Mouse (Mus musculus) stomach, embryonic 14.5 days (tissue): Measurements from ENCODE around the gene Trmt112. TPM values are rescaled to one million over a fixed set of nuclear protein-coding genes. Genes with fewer than 3 reads are reported as not detected.

Experiments
- ATAC-seq: fragments of 200-750 bp; cut with Nextera tagmentation; 2 replicates; pipeline ENCODE4 v1.8.0; 2017; ENCODE audit warnings: low read depth, moderate TSS enrichment; ENCODE audit not compliant: insufficient number of reproducible peaks, insufficient read depth, low FRiP score
- H3K27ac ChIP-seq: fragments of 300-500 bp; sonication (generic); 2 replicates; pipeline ENCODE4 v1.5.1; 2014; ENCODE audit warnings: mild to moderate bottlenecking, low read length, moderate library complexity, mixed read lengths
- H3K27me3 ChIP-seq: fragments of 300-500 bp; sonication (generic); 2 replicates; pipeline ENCODE4 v1.6.1; 2014; ENCODE audit warnings: low read length, control low read depth, mixed read lengths; ENCODE audit not compliant: control insufficient read depth, insufficient read depth
- H3K36me3 ChIP-seq: fragments of 300-500 bp; sonication (generic); 2 replicates; pipeline ENCODE4 v1.6.1; 2014; ENCODE audit warnings: mild to moderate bottlenecking, control low read depth, low read length, moderate library complexity, mixed read lengths; ENCODE audit not compliant: control insufficient read depth, insufficient read depth
- H3K4me1 ChIP-seq: fragments of 300-500 bp; sonication (generic); 2 replicates; pipeline ENCODE4 v1.6.1; 2014; ENCODE audit warnings: low read length, control low read depth, mixed read lengths; ENCODE audit not compliant: control insufficient read depth, insufficient read depth
- H3K4me2 ChIP-seq: fragments of 300-500 bp; sonication (generic); replicated peaks from 2 replicates; pipeline ENCODE4 v1.6.1; 2014; ENCODE audit warnings: low read depth, low read length, control low read depth
- H3K4me3 ChIP-seq: fragments of 300-500 bp; sonication (generic); 2 replicates; pipeline ENCODE4 v1.5.1; 2014; ENCODE audit warnings: low read depth, low read length, control low read depth
- H3K9ac ChIP-seq: fragments of 300-500 bp; sonication (generic); replicated peaks from 2 replicates; pipeline ENCODE4 v1.6.1; 2014; ENCODE audit warnings: low read depth, mild to moderate bottlenecking, control low read depth, low read length, moderate library complexity, mixed read lengths
- H3K9me3 ChIP-seq: fragments of 300-500 bp; sonication (generic); 2 replicates; pipeline ENCODE4 v1.6.1; 2016; ENCODE audit warnings: low read depth, low read length, control low read depth; ENCODE audit not compliant: control insufficient read depth
- WGBS: fragments of 180-500 bp; shearing (Covaris S2); extraction: QIAGEN DNeasy Blood & Tissue Kit; methylation state at CpG from one replicate; pipeline ENCODE4 v1.1.7; 2014; 5-methylcytosine and 5-hydroxymethylcytosine counted together
- microRNA-seq: library from miRNA; unstranded; fragments of <30 nt; microRNA quantifications from one replicate; pipeline ENCODE4, GENCODE M21; 2016
- polyA plus RNA-seq: library from polyadenylated mRNA; unstranded; fragments of >200 nt; fragmentation: Nextera tagmentation; extraction: Ambion mirVana; gene quantifications from 2 replicates; pipeline ENCODE4 v1.2.1, GENCODE M21; 2014

Trmt112 gene
- polyA plus RNA-seq, 1 experiment from 2014 or later = 158 TPM

GRCm38 (mm10) chr19:6952712-6953037, 43.2 kb downstream of the Trmt112 start:
- WGBS = 12% methylated on average over 3 of the region's 3 CpGs
- Histone ChIP-seq H3K9ac (no peak overlapping the region), H3K27me3 (no peaks in the 10 kb centered on the region), H3K9me3 (no peaks in the 10 kb centered on the region), H3K36me3 (peaks cover 39% of the 10 kb centered on the region), H3K4me2 (peak overlapping the region; percentile 93), H3K27ac (peak overlapping the region; percentile 97), H3K4me3 (no peak overlapping the region; the same call in 1 of the 2 replicates), H3K4me1 (peaks cover 20% of the 10 kb centered on the region)
- peak; percentile 33 for ATAC-seq

GRCm38 (mm10) chr19:6954046-6954445, 44.5 kb downstream of the Trmt112 start:
- H3K36me3 ChIP-seq = peaks cover 53% of the 10 kb centered on the region
- peaks cover 20% of the 10 kb centered on the region for H3K4me1 ChIP-seq
- H3K9me3 ChIP-seq = no peaks in the 10 kb centered on the region
- 48% methylated on average over 9 of the region's 9 CpGs for WGBS
- ATAC-seq = no peak
- H3K4me3 ChIP-seq = no peak overlapping the region
- no peak overlapping the region for H3K9ac ChIP-seq
- no peak overlapping the region for H3K4me2 ChIP-seq
- H3K27me3 ChIP-seq = no peaks in the 10 kb centered on the region
- H3K27ac ChIP-seq = no peak overlapping the region

GRCm38 (mm10) chr19:6955424-6955823, 45.9 kb downstream of the Trmt112 start:
- H3K27me3 ChIP-seq = no peaks in the 10 kb centered on the region
- no peak overlapping the region for H3K9ac ChIP-seq

GRCm38 (mm10) chr19:6956461-6956860, 47.0 kb downstream of the Trmt112 start:
- H3K4me3 ChIP-seq = no peak overlapping the region
- H3K27me3 ChIP-seq = no peaks in the 10 kb centered on the region
- 80% methylated on average over 10 of the region's 10 CpGs for WGBS
- no peak overlapping the region for H3K4me2 ChIP-seq
- H3K4me1 ChIP-seq = peaks cover 12% of the 10 kb centered on the region
- no peak overlapping the region for H3K27ac ChIP-seq
- H3K9ac ChIP-seq = no peak overlapping the region
- no peaks in the 10 kb centered on the region for H3K9me3 ChIP-seq
- ATAC-seq = no peak
- peaks cover 69% of the 10 kb centered on the region for H3K36me3 ChIP-seq

More at GRCm38 (mm10) chr19:6955424-6955823, 45.9 kb downstream of the Trmt112 start:
- no peak for ATAC-seq
- WGBS = 68% methylated on average over 7 of the region's 7 CpGs
- Histone ChIP-seq H3K4me3 (no peak overlapping the region), H3K4me2 (no peak overlapping the region), H3K27ac (no peak overlapping the region), H3K4me1 (peaks cover 12% of the 10 kb centered on the region), H3K9me3 (no peaks in the 10 kb centered on the region), H3K36me3 (peaks cover 65% of the 10 kb centered on the region)

Small RNA genes lying within 50 kb of the gene (microRNA-seq; reads per million reads assigned to microRNA genes)
- not detected for gene Mir6990

Other genes with a start within 250 kb of the Trmt112 start
- 24.2 and 26.1 TPM in 2 replicates for gene Rps6ka4, start 69.1 kb upstream of the Trmt112 start, polyA plus RNA-seq
- gene Ccdc88b, start 51.5 kb upstream of the Trmt112 start, polyA plus RNA-seq = 0.59 and 0.80 TPM in 2 replicates
- gene Prdx5, start 408 bp downstream of the Trmt112 start, polyA plus RNA-seq = 166 and 172 TPM in 2 replicates
- 6.5 and 6.8 TPM in 2 replicates for gene Esrra, start 12.1 kb downstream of the Trmt112 start, polyA plus RNA-seq
- 1.5 and 1.8 TPM in 2 replicates for gene Catsperz, start 15.7 kb downstream of the Trmt112 start, polyA plus RNA-seq
- 0.35 and 0.95 TPM in 2 replicates for gene Kcnk4, start 24.8 kb downstream of the Trmt112 start, polyA plus RNA-seq
- 69.1 and 70.8 TPM in 2 replicates for gene Bad, start 32.2 kb downstream of the Trmt112 start, polyA plus RNA-seq
- gene Gpr137, start 32.8 kb downstream of the Trmt112 start, polyA plus RNA-seq = 21.8 and 24.8 TPM in 2 replicates
- 99.5 and 103 TPM in 2 replicates for gene Ppp1r14b, start 65.3 kb downstream of the Trmt112 start, polyA plus RNA-seq
- 50.6 and 56.1 TPM in 2 replicates for gene Plcb3, start 66.8 kb downstream of the Trmt112 start, polyA plus RNA-seq
- gene Fkbp2, start 70.8 kb downstream of the Trmt112 start, polyA plus RNA-seq = 88.3 and 94.1 TPM in 2 replicates
- gene Vegfb, start 78.0 kb downstream of the Trmt112 start, polyA plus RNA-seq = 38.5 and 44.7 TPM in 2 replicates
- gene Dnajc4, start 82.9 kb downstream of the Trmt112 start, polyA plus RNA-seq = 23.8 and 31.2 TPM in 2 replicates
- gene Nudt22, start 86.4 kb downstream of the Trmt112 start, polyA plus RNA-seq = 15.3 and 19.6 TPM in 2 replicates
- 9.6 and 11.5 TPM in 2 replicates for gene Trpt1, start 86.4 kb downstream of the Trmt112 start, polyA plus RNA-seq
- gene Fermt3, start 109.8 kb downstream of the Trmt112 start, polyA plus RNA-seq = 8.2 and 8.3 TPM in 2 replicates
- 201 and 210 TPM in 2 replicates for gene Stip1, start 130.3 kb downstream of the Trmt112 start, polyA plus RNA-seq
- gene Macrod1, start 147.1 kb downstream of the Trmt112 start, polyA plus RNA-seq = 7.7 and 8.3 TPM in 2 replicates
- gene Flrt1, start 196.0 kb downstream of the Trmt112 start, polyA plus RNA-seq = 7.4 and 9.2 TPM in 2 replicates